Mouse (Mus musculus) forebrain, embryonic 15.5 days (tissue): Measurements from ENCODE around the gene Aox3. TPM values are rescaled to one million over a fixed set of nuclear protein-coding genes. Genes with fewer than 3 reads are reported as not detected.

ENCODE experiments used
- ATAC-seq: fragments of 200-750 bp; cut with Nextera tagmentation; replicated peaks from 2 replicates; pipeline ENCODE4 v1.8.0; 2017; ENCODE audit warnings: mild to moderate bottlenecking, moderate TSS enrichment, moderate library complexity
- H3K27ac ChIP-seq: fragments of 300-500 bp; sonication (generic); replicated peaks from 2 replicates; pipeline ENCODE4 v1.5.1; 2015; ENCODE audit warnings: mild to moderate bottlenecking, inconsistent platforms
- H3K27me3 ChIP-seq: fragments of 300-500 bp; sonication (generic); 2 replicates; pipeline ENCODE4 v1.6.1; 2015; ENCODE audit warnings: inconsistent platforms
- H3K36me3 ChIP-seq: fragments of 300-500 bp; sonication (generic); 2 replicates; pipeline ENCODE4 v1.6.1; 2015; ENCODE audit warnings: mild to moderate bottlenecking, inconsistent platforms
- H3K4me1 ChIP-seq: fragments of 300-500 bp; sonication (generic); 2 replicates; pipeline ENCODE4 v1.6.1; 2015; ENCODE audit warnings: inconsistent platforms
- H3K4me2 ChIP-seq: fragments of 300-500 bp; sonication (generic); replicated peaks from 2 replicates; pipeline ENCODE4 v1.6.1; 2015; ENCODE audit warnings: mild to moderate bottlenecking, inconsistent platforms
- H3K4me3 ChIP-seq: fragments of 300-500 bp; sonication (generic); 2 replicates; pipeline ENCODE4 v1.5.1; 2015; ENCODE audit warnings: mild to moderate bottlenecking, inconsistent platforms
- H3K9ac ChIP-seq: fragments of 300-500 bp; sonication (generic); replicated peaks from 2 replicates; pipeline ENCODE4 v1.6.1; 2015; ENCODE audit warnings: mild to moderate bottlenecking, inconsistent platforms
- H3K9me3 ChIP-seq: fragments of 300-500 bp; sonication (generic); 2 replicates; pipeline ENCODE4 v1.6.1; 2016; ENCODE audit warnings: inconsistent platforms
- WGBS: fragments of 180-500 bp; shearing (Covaris S2); methylation state at CpG from one replicate; pipeline ENCODE4 v1.1.7; 2015; ENCODE audit warnings: mixed read lengths; 5-methylcytosine and 5-hydroxymethylcytosine counted together
- polyA plus RNA-seq: library from polyadenylated mRNA; unstranded; fragments of >200 nt; fragmentation: Nextera tagmentation; extraction: Ambion mirVana; gene quantifications from 2 replicates; pipeline ENCODE4 v1.2.1, GENCODE M21; 2015

Gene Aox3
- 0.04 and 0.38 TPM in 2 replicates for polyA plus RNA-seq

DNA sequence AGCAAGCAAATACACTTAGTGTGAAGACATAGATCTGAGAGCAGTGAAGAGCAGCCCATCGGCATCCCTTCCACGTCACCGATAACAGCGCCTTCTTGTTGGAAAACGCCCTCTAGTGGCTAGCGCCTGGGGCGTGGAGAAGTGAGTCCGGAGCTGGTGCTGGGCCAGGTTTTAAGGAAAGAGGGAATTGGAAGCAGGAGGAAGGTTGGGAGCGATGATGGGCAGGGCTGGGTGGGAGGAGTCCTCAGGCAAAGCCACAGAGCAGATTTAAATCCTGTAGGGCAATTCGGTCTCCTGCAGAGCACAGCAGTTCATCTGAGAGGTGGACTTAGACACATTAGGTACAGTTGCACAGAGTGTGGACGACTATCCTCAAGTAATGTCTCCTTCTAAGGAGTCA is at the start of gene Aox3:
Gene Aox3 (plus strand): TSS at position 251 of the 400 bp plus-strand sequence.
- H3K9me3 ChIP-seq, result no peaks in the 10 kb centered on the region
- 0 out of 2 replicates have a peak, but pooled peaks cover 2% of the 10 kb centered on the region for H3K4me1 ChIP-seq
- H3K4me3 ChIP-seq, result no peak within 1 kb of the TSS
- H3K9ac ChIP-seq, result no peak within 1 kb of the TSS
- no peak within 1 kb of the TSS for H3K27ac ChIP-seq
- H3K27me3 ChIP-seq, result no peaks in the 10 kb centered on the region
- H3K4me2 ChIP-seq, result peak within 1 kb of the TSS; percentile 16; the same call in 1 of the 2 replicates
- 14% methylated on average over 11 of the region's 11 CpGs for WGBS
- H3K36me3 ChIP-seq, result no peaks in the 10 kb centered on the region
- peak; percentile 66; the same call in 1 of the 2 replicates for ATAC-seq

DNA sequence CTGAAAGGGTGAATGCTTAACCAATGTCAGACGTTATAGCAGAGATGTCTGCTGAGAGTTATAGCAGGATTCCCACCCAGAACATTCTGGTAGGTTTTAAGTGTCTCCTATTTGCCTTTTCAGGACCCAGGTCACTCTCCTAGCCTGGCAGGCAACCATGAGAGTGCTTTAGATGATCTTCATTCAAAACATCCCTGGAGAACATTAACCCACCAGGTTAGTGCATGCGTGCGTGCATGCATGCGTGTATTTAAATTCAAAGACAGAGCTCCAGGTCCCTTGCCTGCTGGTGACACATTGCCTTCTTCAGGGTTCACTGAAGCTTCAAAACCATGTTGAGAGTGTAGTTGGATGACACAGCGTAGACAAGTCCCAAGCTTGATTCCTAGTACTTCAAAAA is 47.8 kb upstream of the Aox3 start:
- H3K27me3 ChIP-seq, result no peaks in the 10 kb centered on the region
- H3K4me1 ChIP-seq, result no peaks in the 10 kb centered on the region
- WGBS, result 94% methylated on average over 5 of the region's 5 CpGs
- no peak overlapping the region for H3K9ac ChIP-seq
- no peak for ATAC-seq
- H3K4me2 ChIP-seq, result no peak overlapping the region
- no peak overlapping the region for H3K4me3 ChIP-seq
- H3K36me3 ChIP-seq, result no peaks in the 10 kb centered on the region
- no peaks in the 10 kb centered on the region for H3K9me3 ChIP-seq
- no peak overlapping the region for H3K27ac ChIP-seq

DNA sequence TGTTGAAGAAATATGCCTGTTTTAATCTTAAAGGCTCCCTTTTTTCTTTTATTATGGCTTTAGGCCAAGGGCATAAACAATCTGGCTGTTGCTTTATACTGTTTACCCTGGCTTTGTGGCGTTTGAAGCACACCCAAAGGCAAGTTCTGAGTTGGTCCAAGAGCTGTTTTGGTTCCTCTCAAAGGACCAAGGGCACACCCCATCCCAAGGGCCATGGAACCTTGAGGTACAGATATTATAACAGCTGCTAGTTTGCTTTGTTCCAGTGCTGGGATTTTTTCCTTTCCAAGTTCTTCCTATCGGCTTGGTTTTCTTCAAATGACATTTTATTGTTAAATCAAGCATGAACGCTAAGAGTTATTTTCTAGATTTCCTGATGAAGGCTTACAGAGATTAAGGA is 47.3 kb upstream of the Aox3 start:
- no peak for ATAC-seq
- Histone ChIP-seq H3K4me2 (no peak overlapping the region), H3K4me3 (no peak overlapping the region), H3K36me3 (no peaks in the 10 kb centered on the region), H3K27ac (no peak overlapping the region), H3K9ac (no peak overlapping the region), H3K9me3 (no peaks in the 10 kb centered on the region), H3K27me3 (no peaks in the 10 kb centered on the region), H3K4me1 (no peaks in the 10 kb centered on the region)
- WGBS, result 63% methylated on average over 3 of the region's 3 CpGs

DNA sequence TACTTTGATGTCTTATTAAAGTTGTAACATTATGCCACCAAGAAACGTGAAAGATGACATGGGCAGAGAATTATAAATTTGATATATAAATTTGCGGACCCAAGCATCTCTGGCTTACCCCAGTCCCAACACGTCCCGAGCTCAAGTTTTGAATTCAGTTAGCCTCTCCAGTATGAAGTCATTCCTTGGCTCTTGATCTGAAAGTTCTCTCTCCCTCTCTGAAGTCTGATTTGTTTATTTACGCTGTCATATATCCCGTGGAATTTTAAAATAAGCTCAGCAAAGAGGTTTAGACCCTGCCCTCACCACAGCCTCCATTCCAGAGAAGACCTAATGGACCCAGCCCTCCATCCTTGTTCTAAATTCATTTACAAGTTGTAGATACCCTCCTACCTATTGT is 43.7 kb upstream of the Aox3 start:
- Histone ChIP-seq H3K4me2 (no peak overlapping the region), H3K4me3 (no peak overlapping the region), H3K27ac (no peak overlapping the region), H3K36me3 (no peaks in the 10 kb centered on the region), H3K9me3 (no peaks in the 10 kb centered on the region), H3K4me1 (no peaks in the 10 kb centered on the region), H3K27me3 (no peaks in the 10 kb centered on the region), H3K9ac (no peak overlapping the region)
- ATAC-seq, result no peak
- WGBS, result 88% methylated on average over 6 of the region's 6 CpGs

DNA sequence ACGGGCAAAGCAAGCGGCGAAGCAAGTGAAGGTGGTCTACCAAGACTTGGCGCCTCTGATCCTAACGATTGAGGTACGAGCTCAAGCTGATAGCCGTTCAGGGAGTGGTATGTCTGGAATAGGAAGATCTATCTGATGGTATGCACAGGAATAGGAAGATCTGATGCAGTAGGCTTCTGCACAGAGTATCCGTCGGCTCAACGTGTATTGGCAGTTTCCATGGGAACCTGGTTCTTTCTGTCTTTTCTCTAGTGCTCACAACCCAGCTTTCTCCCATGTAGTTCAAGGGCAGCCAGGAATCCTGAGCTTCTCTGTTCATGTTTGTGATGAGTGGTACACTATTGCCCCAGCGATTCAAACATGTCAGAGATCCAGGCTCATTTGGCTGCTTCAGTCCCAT is 42.8 kb upstream of the Aox3 start:
- Histone ChIP-seq H3K9me3 (no peaks in the 10 kb centered on the region), H3K4me3 (no peak overlapping the region), H3K27ac (no peak overlapping the region), H3K9ac (no peak overlapping the region), H3K27me3 (no peaks in the 10 kb centered on the region), H3K4me2 (no peak overlapping the region), H3K4me1 (no peaks in the 10 kb centered on the region), H3K36me3 (no peaks in the 10 kb centered on the region)
- 86% methylated on average over 11 of the region's 11 CpGs for WGBS
- ATAC-seq, result peak; percentile 48; the same call in 1 of the 2 replicates

DNA sequence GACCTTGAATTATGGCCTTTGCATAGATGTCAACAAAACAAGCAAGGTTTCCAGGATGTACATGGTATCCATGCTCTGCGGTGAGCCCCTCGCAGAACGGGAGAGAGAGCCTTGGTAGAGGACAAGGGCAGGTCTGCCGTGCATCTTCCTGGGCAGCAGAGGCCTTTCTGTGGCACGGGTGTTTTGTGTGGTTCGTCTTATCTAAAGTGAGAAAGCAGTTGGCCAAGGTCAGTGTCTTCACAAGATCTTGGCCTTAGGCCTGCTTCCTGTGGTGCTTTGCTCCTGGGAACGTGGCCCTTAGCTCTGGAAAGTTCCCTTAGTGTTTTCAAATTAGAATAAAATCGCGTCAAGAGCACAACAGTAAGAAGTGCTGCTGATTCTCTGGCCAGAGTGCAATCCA is 41.9 kb upstream of the Aox3 start:
- Histone ChIP-seq H3K9ac (no peak overlapping the region), H3K4me1 (no peaks in the 10 kb centered on the region), H3K27ac (no peak overlapping the region), H3K4me3 (no peak overlapping the region), H3K4me2 (no peak overlapping the region), H3K9me3 (no peaks in the 10 kb centered on the region), H3K27me3 (no peaks in the 10 kb centered on the region), H3K36me3 (no peaks in the 10 kb centered on the region)
- WGBS, result 89% methylated on average over 9 of the region's 9 CpGs
- ATAC-seq, result no peak

DNA sequence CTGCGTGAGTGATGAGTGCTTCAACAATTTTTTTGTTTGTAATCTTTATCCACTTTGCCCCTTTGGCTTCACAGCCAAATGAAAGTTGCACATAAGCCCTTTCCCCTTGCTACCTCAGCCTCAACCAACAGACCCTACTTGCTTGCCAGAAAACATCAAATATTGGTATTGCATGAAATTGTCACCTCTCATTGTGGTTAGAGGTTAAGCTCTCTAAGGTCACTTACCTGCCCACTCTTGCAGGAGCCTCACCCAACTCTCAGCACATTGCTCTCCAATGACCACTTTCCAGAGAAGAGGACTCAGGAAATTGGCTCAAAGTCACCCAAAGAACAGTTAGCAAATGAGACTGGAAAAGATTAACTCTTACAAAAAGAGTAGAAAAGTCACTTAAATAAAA is 41.4 kb upstream of the Aox3 start:
- H3K9me3 ChIP-seq, result no peaks in the 10 kb centered on the region
- H3K9ac ChIP-seq, result no peak overlapping the region
- H3K4me1 ChIP-seq, result no peaks in the 10 kb centered on the region
- H3K27me3 ChIP-seq, result no peaks in the 10 kb centered on the region
- no peaks in the 10 kb centered on the region for H3K36me3 ChIP-seq
- 88% methylated on average over 1 of the region's 1 CpGs for WGBS
- no peak overlapping the region for H3K27ac ChIP-seq
- H3K4me2 ChIP-seq, result no peak overlapping the region
- no peak for ATAC-seq
- no peak overlapping the region for H3K4me3 ChIP-seq

DNA sequence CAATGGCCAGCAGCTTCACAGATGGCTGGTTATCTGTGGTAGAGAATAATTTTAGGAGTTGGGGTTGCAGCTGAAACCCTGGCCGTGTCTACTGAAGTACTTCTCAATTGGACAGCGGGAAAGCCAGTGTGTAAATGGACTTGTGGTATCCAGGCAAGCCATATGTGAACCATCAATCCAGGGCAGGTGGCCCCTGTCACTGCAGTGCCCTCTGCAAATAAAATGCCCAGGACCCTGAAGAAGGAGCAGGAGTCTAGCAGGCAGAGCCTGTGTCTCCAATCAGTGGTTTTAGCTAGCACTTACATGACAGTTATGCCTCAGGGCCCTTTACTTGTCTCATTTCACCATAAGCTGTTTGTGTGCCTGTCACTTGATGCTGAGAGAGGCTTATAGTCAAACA is 40.5 kb upstream of the Aox3 start:
- 89% methylated on average over 2 of the region's 2 CpGs for WGBS
- no peak for ATAC-seq
- no peak overlapping the region for H3K27ac ChIP-seq

DNA sequence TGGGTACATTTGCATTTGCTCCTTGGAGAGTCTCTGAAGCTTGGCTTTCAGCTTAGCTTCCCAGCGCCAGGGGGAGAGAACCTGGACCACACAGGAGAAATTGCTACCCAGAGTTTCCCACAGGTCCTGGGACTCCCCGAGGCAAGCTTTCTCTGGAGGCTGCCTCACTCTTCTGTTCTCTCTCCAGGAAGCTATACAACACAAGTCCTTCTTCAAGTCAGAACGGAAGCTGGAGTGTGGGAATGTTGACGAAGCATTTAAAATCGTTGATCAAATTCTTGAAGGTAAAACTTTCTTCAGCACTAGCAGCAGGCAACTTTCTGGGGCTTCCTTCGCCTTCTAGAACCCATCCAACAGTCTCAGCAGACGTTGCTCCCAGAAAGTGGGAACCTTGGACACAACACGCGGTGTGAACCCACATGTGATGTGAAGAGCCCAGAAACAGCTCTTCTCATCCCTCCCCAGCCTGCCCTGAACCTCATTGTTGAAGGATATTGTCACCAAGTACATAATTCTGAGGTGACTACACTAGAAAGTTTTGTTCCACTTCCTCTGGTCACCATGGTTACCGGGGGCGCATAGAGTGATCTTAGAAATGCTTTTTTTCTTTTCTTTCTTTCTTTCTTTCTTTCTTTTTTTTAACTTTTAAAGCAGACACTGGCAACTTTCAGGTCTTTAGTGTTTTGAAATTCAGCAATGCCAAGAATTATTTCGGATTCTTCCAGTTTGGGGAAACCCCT is 39.8 kb upstream of the Aox3 start:
- H3K9me3 ChIP-seq, result no peaks in the 10 kb centered on the region
- H3K27me3 ChIP-seq, result no peaks in the 10 kb centered on the region
- H3K36me3 ChIP-seq, result no peaks in the 10 kb centered on the region
- ATAC-seq, result no peak
- 72% methylated on average over 12 of the region's 12 CpGs for WGBS
- H3K27ac ChIP-seq, result no peak overlapping the region
- no peak overlapping the region for H3K9ac ChIP-seq
- no peaks in the 10 kb centered on the region for H3K4me1 ChIP-seq
- H3K4me2 ChIP-seq, result no peak overlapping the region
- no peak overlapping the region for H3K4me3 ChIP-seq

More for the DNA sequence above, 40.5 kb upstream of the Aox3 start:
- H3K27me3 ChIP-seq, result no peaks in the 10 kb centered on the region
- no peaks in the 10 kb centered on the region for H3K9me3 ChIP-seq
- H3K4me2 ChIP-seq, result no peak overlapping the region
- H3K9ac ChIP-seq, result no peak overlapping the region
- no peak overlapping the region for H3K4me3 ChIP-seq
- H3K4me1 ChIP-seq, result no peaks in the 10 kb centered on the region
- no peaks in the 10 kb centered on the region for H3K36me3 ChIP-seq

DNA sequence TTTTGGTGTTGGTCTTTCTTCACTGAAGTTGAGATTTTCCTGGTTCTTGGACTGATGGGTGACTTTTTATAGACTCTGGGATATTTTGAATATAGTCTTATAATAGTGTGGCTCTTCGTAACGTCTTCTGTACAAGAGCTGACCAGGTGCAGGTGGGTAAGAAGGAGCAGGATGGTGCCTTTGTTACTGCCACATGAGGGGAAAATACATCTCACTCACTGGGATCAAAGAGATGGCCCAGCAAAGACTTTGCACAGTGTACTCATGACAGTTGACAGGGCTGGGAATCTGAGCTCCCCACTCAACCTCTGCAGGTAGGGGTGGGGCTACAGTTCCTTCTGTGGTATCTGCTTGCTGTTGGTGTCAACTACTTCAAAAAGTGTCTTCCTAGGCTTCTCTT is 38.7 kb upstream of the Aox3 start:
- H3K27ac ChIP-seq, result no peak overlapping the region
- no peak overlapping the region for H3K4me2 ChIP-seq
- no peak overlapping the region for H3K9ac ChIP-seq
- ATAC-seq, result no peak
- H3K36me3 ChIP-seq, result no peaks in the 10 kb centered on the region
- no peaks in the 10 kb centered on the region for H3K9me3 ChIP-seq
- H3K4me1 ChIP-seq, result no peaks in the 10 kb centered on the region
- H3K4me3 ChIP-seq, result no peak overlapping the region
- H3K27me3 ChIP-seq, result no peaks in the 10 kb centered on the region
- WGBS, result 92% methylated on average over 2 of the region's 2 CpGs

DNA sequence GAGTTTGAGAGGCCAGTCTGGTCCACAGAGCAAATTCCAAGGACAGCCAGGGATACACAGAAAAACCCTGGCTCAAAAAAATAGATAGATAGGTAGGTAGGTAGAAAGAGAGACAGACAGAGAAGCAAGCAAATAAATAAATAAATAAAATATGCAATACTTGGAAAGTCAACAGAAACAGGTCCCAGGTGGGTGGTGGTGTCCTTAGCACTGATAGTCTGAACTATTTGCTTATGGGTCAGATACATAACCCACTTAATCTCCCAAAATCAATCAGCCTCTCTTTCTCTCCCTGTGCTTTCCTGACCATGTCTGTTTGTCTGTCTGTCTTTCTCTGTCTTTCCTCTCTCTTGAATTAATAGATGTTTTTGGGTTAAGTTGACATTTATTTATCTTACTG is 35.0 kb upstream of the Aox3 start:
- Histone ChIP-seq H3K27me3 (no peaks in the 10 kb centered on the region), H3K27ac (no peak overlapping the region), H3K9me3 (no peaks in the 10 kb centered on the region), H3K4me3 (no peak overlapping the region), H3K4me1 (no peaks in the 10 kb centered on the region), H3K36me3 (no peaks in the 10 kb centered on the region), H3K9ac (no peak overlapping the region), H3K4me2 (no peak overlapping the region)
- ATAC-seq, result no peak

DNA sequence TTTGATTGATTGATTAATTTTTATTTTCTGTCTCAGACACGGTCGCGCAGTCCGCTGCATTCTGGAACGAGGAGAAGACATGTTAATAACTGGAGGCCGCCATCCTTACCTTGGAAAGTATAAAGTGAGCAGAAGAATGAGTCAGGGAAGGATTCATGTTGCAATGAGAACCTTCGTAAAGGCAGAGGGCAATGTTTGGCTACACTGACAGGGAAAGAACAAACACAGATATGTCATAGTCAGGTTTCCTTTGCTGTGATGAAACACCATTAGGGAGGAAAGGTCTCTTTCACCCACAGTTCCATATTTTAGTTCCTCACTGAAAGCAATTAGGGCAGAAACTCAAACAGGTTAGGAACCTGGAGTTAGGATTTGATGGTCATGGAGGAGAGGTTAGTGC is 34.5 kb upstream of the Aox3 start:
- Histone ChIP-seq H3K4me3 (no peak overlapping the region), H3K4me1 (no peaks in the 10 kb centered on the region), H3K27me3 (no peaks in the 10 kb centered on the region), H3K4me2 (no peak overlapping the region), H3K27ac (no peak overlapping the region), H3K9ac (no peak overlapping the region), H3K36me3 (no peaks in the 10 kb centered on the region), H3K9me3 (no peaks in the 10 kb centered on the region)
- no peak for ATAC-seq
- WGBS, result 92% methylated on average over 7 of the region's 7 CpGs

DNA sequence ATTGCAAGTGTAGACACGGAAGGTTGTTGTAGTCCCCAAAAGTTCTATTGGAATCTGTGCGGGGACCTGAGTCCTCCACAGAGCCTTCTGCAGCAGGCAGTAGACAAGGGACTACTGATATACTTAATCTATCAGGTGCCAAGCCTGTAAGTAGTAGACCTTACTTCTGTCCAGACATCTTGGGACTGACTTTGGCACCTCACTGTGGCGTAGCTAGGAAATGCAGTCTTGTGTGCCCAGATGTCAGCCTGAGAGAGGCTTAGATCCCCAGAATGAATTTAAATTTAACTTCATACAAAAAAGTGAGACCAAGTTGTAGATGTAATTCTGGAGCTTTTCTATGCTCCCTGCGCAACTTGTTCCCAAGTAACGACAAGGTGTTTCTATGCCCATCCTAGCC is 33.2 kb upstream of the Aox3 start:
- 93% methylated on average over 5 of the region's 5 CpGs for WGBS
- H3K4me1 ChIP-seq, result no peaks in the 10 kb centered on the region
- no peaks in the 10 kb centered on the region for H3K9me3 ChIP-seq
- no peak overlapping the region for H3K9ac ChIP-seq
- no peak for ATAC-seq
- no peak overlapping the region for H3K27ac ChIP-seq
- no peak overlapping the region for H3K4me3 ChIP-seq
- no peaks in the 10 kb centered on the region for H3K36me3 ChIP-seq
- no peaks in the 10 kb centered on the region for H3K27me3 ChIP-seq
- H3K4me2 ChIP-seq, result no peak overlapping the region
